Mouse (Mus musculus) intestine, postnatal 0 days (tissue): ENCODE results near the gene Myt1. TPM values are rescaled to one million over a fixed set of nuclear protein-coding genes. Genes with fewer than 3 reads are reported as not detected.
A peak's percentile ranks its signal among the peaks of the same experiment; 100 is the strongest.

Source experiments
- ATAC-seq: fragments of 200-750 bp; cut with Nextera tagmentation; 2 replicates; pipeline ENCODE4 v1.8.0; 2017; ENCODE audit warnings: mild to moderate bottlenecking, moderate TSS enrichment, moderate library complexity
- H3K27ac ChIP-seq: fragments of 300-500 bp; sonication (generic); 2 replicates; pipeline ENCODE4 v1.5.1; 2014; ENCODE audit warnings: mild to moderate bottlenecking, low read depth, low read length, moderate library complexity
- H3K27me3 ChIP-seq: fragments of 300-500 bp; sonication (generic); replicated peaks from 2 replicates; pipeline ENCODE4 v1.6.1; 2014; ENCODE audit warnings: low read length, mixed read lengths; ENCODE audit not compliant: control insufficient read depth, insufficient read depth
- H3K36me3 ChIP-seq: fragments of 300-500 bp; sonication (generic); 2 replicates; pipeline ENCODE4 v1.6.1; 2014; ENCODE audit warnings: mild to moderate bottlenecking, moderate library complexity; ENCODE audit not compliant: control insufficient read depth, insufficient read depth
- H3K4me1 ChIP-seq: fragments of 300-500 bp; sonication (generic); replicated peaks from 2 replicates; pipeline ENCODE4 v1.6.1; 2014; ENCODE audit warnings: antibody characterized with exemption, low read length, mixed read lengths; ENCODE audit not compliant: control insufficient read depth, insufficient read depth
- H3K4me2 ChIP-seq: fragments of 300-500 bp; sonication (generic); replicated peaks from 2 replicates; pipeline ENCODE4 v1.6.1; 2014; ENCODE audit warnings: low read depth, mild to moderate bottlenecking, moderate library complexity
- H3K4me3 ChIP-seq: fragments of 300-500 bp; sonication (generic); 2 replicates; pipeline ENCODE4 v1.5.1; 2014; ENCODE audit warnings: low read depth, low read length
- H3K9ac ChIP-seq: fragments of 300-500 bp; sonication (generic); 2 replicates; pipeline ENCODE4 v1.6.1; 2014; ENCODE audit warnings: mild to moderate bottlenecking, low read depth, low read length
- H3K9me3 ChIP-seq: fragments of 300-500 bp; sonication (generic); 2 replicates; pipeline ENCODE4 v1.6.1; 2016; ENCODE audit warnings: mixed run types; ENCODE audit not compliant: control insufficient read depth
- CTCF ChIP-seq: sonication (generic); IDR thresholded peaks from 2 replicates; pipeline ENCODE4 v1.5.1; 2016; ENCODE audit warnings: low read depth, mild to moderate bottlenecking, control low read depth, antibody characterized with exemption, moderate library complexity
- WGBS: fragments of 180-500 bp; shearing (Covaris S2); extraction: QIAGEN DNeasy Blood & Tissue Kit; methylation state at CpG from one replicate; pipeline ENCODE4 v1.1.7; 2014; 5-methylcytosine and 5-hydroxymethylcytosine counted together
- polyA plus RNA-seq: library from polyadenylated mRNA; unstranded; fragments of >200 nt; fragmentation: Nextera tagmentation; extraction: Ambion mirVana; gene quantifications from 2 replicates; pipeline ENCODE4 v1.2.1, GENCODE M21; 2015

Myt1 gene
- polyA plus RNA-seq, 1 experiment from 2014 or later, result 0.46 TPM

GRCm38 (mm10) chr2:181795641-181796130, 32.6 kb downstream of the Myt1 start:
- WGBS, result 74% methylated on average over 3 of the region's 3 CpGs
- TF ChIP-seq CTCF, result no peak
- no peak for ATAC-seq

DNA sequence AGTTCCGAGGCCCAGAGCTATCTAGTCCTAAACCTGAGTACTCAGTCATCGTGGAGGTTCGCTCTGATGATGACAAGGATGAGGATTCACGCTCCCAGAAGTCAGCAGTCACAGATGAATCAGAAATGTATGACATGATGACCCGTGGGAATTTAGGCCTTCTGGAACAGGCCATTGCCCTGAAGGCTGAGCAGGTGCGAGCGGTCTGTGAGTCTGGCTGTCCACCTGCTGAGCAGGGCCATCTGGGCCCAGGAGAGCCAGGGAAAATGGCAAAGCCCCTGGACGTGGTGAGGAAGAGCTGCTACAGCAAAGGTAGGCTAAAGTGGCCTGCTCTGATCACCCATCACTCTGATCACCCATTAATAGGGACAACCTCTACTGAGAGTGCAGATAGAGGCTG, 34.5 kb downstream of the Myt1 start:
- Histone ChIP-seq H3K27me3 (no peaks in the 10 kb centered on the region), H3K9me3 (no peaks in the 10 kb centered on the region), H3K4me1 (no peaks in the 10 kb centered on the region), H3K4me2 (no peak overlapping the region), H3K4me3 (no peak overlapping the region), H3K9ac (no peak overlapping the region), H3K36me3 (no peaks in the 10 kb centered on the region), H3K27ac (no peak overlapping the region)
- WGBS, result 75% methylated on average over 8 of the region's 8 CpGs
- ATAC-seq, result no peak
- TF ChIP-seq CTCF, result no peak

More at GRCm38 (mm10) chr2:181795641-181796130, 32.6 kb downstream of the Myt1 start:
- Histone ChIP-seq H3K36me3 (no peaks in the 10 kb centered on the region), H3K9me3 (no peaks in the 10 kb centered on the region), H3K27me3 (no peaks in the 10 kb centered on the region), H3K4me1 (no peaks in the 10 kb centered on the region), H3K4me3 (no peak overlapping the region), H3K9ac (no peak overlapping the region), H3K27ac (no peak overlapping the region), H3K4me2 (no peak overlapping the region)

DNA sequence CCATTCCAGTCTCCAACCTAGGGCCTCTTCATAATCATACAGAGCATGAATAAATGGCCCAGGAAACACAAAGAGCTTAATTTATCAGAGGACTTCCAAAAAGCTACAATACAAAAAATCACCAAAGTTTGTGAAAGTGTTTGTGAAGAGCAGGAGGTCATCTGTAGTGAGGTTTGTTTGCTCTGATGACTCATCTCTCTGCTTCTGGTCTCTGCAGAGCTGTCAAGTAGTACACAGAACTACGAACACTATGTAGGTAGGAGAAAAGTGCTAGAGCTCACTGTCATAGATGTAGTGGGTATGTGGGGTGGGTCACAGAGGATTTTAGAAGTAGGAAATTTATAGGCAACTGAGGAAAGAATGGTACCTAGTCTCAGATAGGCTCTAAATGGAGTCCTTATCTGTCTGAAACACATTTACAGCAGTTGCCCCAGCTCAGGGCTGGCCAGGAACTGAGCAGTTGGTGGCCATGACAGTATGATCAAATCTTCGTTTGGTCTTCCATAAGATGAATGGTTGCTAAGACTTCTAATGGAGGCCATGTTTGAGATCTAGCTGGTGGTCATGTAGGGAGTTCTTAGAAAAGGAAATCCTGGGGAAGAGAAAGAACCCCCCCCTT, 66.0 kb downstream of the Myt1 start:
- ATAC-seq, result no peak
- H3K36me3 ChIP-seq, result no peaks in the 10 kb centered on the region
- H3K27ac ChIP-seq, result no peak overlapping the region
- H3K4me3 ChIP-seq, result no peak overlapping the region
- H3K9ac ChIP-seq, result no peak overlapping the region
- no peak for TF ChIP-seq CTCF
- no peaks in the 10 kb centered on the region for H3K9me3 ChIP-seq
- H3K27me3 ChIP-seq, result no peaks in the 10 kb centered on the region
- 68% methylated on average over 2 of the region's 2 CpGs for WGBS
- no peak overlapping the region for H3K4me2 ChIP-seq
- no peaks in the 10 kb centered on the region for H3K4me1 ChIP-seq

- H3K9me3 ChIP-seq, result no peaks in the 10 kb centered on the region
- no peak overlapping the region for H3K27ac ChIP-seq
- no peaks in the 10 kb centered on the region for H3K27me3 ChIP-seq
- TF ChIP-seq CTCF, result no peak
- H3K4me2 ChIP-seq, result no peak overlapping the region
- H3K36me3 ChIP-seq, result no peaks in the 10 kb centered on the region
- 74% methylated on average over 2 of the region's 2 CpGs for WGBS
- no peak for ATAC-seq
- no peak overlapping the region for H3K4me3 ChIP-seq
- H3K4me1 ChIP-seq, result peaks cover 3% of the 10 kb centered on the region; the same call in 1 of the 2 replicates
- H3K9ac ChIP-seq, result no peak overlapping the region
Observed at GRCm38 (mm10) chr2:181832745-181833144, 69.6 kb downstream of the Myt1 start.

DNA sequence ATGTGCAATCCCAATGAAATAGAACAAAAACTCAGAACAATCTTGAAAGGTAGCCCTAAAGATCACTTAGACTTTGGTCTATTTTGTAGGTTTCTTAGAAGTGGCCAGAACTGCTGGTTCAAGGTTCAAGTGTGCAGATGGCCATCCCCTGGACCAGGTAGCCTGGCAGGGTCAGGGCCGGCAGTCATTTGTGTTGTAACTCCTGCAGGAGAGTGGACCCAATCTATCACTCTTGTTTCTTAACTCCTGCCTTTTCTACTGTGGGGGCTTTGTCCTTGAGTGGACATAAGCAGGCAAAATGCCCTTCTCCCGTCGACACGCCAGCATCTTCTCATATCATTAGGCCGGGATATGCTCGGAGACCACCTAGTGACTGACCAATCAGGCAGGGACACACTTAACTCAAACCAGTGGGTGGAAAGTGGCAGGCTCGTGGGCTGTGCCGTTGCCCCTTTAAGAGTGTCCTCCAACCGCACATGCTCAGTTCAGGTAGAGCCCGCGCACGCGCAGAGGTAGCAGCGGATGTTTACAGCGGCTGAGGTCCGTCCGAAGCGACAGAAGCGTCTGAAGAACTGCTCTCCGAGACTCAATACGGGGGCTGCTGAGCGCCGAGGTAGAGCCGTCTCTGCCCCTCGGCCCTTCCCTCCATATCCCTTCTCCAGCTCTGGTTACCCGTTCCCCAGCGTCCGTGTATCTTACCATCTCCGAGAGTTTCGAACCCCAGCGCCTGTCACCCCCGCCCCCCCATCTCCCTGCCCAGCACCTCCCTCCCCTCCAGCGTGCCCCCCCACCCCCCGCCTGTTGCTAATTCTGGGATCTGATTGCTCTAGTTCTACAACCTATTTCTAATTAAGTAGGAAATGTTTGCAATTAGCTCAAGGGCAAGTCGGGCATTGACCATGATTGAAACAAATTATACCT, 74.5 kb downstream of the Myt1 start, which contains the start of gene Pcmtd2:
Pcmtd2 (plus strand) TSS at position 483 of the 921 bp plus-strand sequence.
- peak; percentile 96 for ATAC-seq
- Histone ChIP-seq H3K4me2 (peak within 1 kb of the TSS; percentile 61), H3K27me3 (no peaks in the 10 kb centered on the region), H3K4me3 (peak within 1 kb of the TSS; percentile 62), H3K4me1 (peaks cover 3% of the 10 kb centered on the region; the same call in 1 of the 2 replicates), H3K9me3 (no peaks in the 10 kb centered on the region), H3K27ac (peak within 1 kb of the TSS; percentile 80), H3K36me3 (peaks cover 11% of the 10 kb centered on the region), H3K9ac (peak within 1 kb of the TSS; percentile 58)
- under 1% methylated on average over 35 of the region's 35 CpGs for WGBS
- TF ChIP-seq CTCF, result no peak

DNA sequence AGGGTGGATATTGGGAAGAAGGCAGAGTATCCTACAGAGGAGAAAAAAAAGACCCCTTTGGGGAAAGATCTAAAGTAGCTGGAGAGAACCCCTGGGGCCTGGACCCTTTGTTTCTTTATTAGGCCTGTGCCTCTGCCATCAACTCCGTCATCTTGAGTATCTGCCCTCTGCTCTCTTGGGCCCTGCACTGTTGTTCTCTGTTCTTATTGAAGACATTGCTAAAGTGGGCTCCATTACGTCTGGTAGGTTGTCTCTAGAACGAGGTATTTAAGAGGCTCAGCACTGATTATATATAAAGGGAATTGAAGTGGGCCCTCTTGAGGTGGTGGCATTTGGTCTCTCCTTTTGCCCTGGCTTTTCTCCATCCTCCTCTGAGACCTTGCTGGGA, 75.2 kb downstream of the Myt1 start:
- Histone ChIP-seq H3K4me3 (peak overlapping the region; percentile 62), H3K27ac (peak overlapping the region; percentile 80; the same call in 1 of the 2 replicates), H3K36me3 (peaks cover 14% of the 10 kb centered on the region), H3K9ac (peak overlapping the region; percentile 58), H3K4me1 (peaks cover 3% of the 10 kb centered on the region; the same call in 1 of the 2 replicates), H3K9me3 (no peaks in the 10 kb centered on the region), H3K4me2 (peak overlapping the region; percentile 61), H3K27me3 (no peaks in the 10 kb centered on the region)
- WGBS, result 4% methylated on average over 3 of the region's 3 CpGs
- ATAC-seq, result no peak
- no peak for TF ChIP-seq CTCF
